Mouse (Mus musculus) cortical plate, adult 2 months (tissue): ENCODE results near the gene Iqck.
A peak's percentile ranks its signal among the peaks of the same experiment; 100 is the strongest.

Source experiments
- CTCF ChIP-seq: fragments of 200-500 bp; IDR thresholded peaks from 2 replicates; pipeline ENCODE4 v1.5.1; 2011; ENCODE audit warnings: mild to moderate bottlenecking, control low read depth, low read length; ENCODE audit not compliant: insufficient read depth; ENCODE audit errors: extremely low read depth
- POLR2A ChIP-seq: fragments of 200-500 bp; IDR thresholded peaks from 2 replicates; pipeline ENCODE4 v1.6.1; 2011; ENCODE audit warnings: mild to moderate bottlenecking, low read length, control low read depth; ENCODE audit not compliant: insufficient read depth; ENCODE audit errors: extremely low read depth

DNA sequence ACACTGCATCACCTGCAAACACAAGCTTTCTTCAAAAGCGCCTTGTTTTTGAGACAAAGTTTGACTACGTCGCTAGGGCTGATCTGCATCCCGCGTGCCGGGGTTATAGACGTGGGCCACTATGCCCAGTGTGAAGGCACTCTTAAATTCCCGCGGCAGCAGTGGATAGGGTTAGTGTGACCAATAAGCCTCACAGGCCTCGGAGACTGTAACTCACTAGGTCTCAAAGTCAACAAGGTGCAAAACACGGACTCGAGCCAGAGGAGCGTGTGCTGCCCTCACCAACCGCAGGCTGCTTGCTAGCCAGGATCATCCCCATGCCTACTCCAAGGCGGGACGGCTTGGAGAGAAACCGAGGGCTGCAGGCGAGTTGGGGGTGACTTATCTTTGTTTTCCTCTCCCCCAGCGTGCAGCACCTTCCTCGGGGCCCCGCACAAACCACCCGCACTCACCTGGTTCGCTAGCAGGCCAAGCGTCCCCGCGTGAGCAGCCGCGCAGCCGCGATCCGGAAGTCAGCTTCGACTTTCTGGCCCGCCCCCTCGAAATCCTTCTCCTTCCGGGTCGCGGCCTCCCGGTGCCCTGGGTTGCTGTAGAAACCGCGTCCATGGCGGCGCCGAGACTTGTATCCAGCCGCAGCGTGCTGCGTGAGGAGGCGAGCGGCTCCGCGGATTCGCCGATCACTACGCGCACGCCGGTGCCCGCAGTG, at the start of gene Iqck:
- TF ChIP-seq POLR2A = peak; percentile 67; the same call in 1 of the 2 replicates
- no peak for TF ChIP-seq CTCF
